Comparison of ENCODE assay signal across 12 mouse cellular contexts in the genomic region with DNA sequence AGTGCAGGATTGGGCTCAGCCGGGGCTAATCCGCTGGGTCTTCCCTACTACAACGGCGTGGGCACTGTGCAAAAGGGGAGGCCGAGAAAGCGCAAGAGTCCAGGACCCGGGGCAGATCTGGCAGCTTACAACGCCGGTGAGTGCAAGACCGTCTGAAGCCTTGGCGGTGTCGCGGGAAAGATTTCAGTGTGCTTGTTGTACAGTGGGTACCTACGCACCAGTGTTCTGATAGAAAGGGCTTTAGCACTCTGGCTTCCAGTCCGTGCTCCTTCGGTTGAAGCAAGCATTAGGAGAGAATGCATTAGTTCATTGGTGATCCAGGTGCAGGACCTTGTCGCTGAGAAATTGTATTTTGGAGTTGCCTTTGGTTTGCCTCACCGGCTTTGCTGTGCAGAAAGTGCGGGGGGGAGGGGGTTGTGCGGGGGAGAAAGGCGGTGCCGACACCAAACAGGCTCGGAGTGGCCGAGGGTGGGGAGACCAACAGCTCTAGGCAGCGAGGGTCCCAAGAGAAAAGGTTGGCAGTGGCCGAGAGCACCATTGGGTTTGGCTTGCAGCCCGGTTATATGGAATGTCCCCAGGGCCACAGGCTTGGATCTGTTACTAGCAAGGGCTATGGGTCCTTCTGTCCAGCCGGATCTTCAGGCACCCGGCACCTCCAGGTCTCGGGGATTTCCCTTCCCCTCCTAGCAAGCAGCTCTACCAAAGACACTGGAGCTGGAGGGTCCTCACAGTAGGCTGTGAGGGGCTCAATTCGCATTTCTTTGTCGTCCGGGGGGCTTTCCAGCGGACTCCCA. TPM values are rescaled to one million over a fixed set of nuclear protein-coding genes. Genes with fewer than 3 reads are reported as not detected.
DNase-seq lines count a peak whose midpoint lies in the region; ATAC-seq and TF ChIP-seq lines count a peak whose summit lies in the region.
"Had no signal": no experiment of that assay in that cellular context is flagged by ENCODE, and none has a peak within 500 bp of the region (broad histone marks: within the 10 kb centered on the region; RNA-seq: fewer than 3 reads in every experiment).

No protein-coding gene starts in this region.

- H3K27me3 ChIP-seq in embryonic facial prominence, embryonic 11.5 days (ENCODE audit: control insufficient read depth, insufficient read depth, low read length), result peaks cover 82% of the 10 kb centered on the region
- H3K27me3 ChIP-seq in hindbrain, postnatal 0 days (ENCODE audit: insufficient read depth, low read length), result peaks cover 77% of the 10 kb centered on the region
- H3K27me3 ChIP-seq in kidney, embryonic 16.5 days (ENCODE audit: insufficient read depth, low read length), result peaks cover 99% of the 10 kb centered on the region
- peaks cover 92% of the 10 kb centered on the region for H3K27me3 ChIP-seq in kidney, embryonic 14.5 days (ENCODE audit: control insufficient read depth, insufficient read depth, low read length)

- no peaks in the 10 kb centered on the region for H3K9me3 ChIP-seq in embryonic facial prominence, embryonic 11.5 days (replicated peaks; ENCODE audit: control insufficient read depth, low read length)
- no peaks in the 10 kb centered on the region for H3K9me3 ChIP-seq in hindbrain, postnatal 0 days (ENCODE audit: low read length)
- H3K9me3 ChIP-seq in kidney, embryonic 16.5 days (ENCODE audit: low read length), result no peaks in the 10 kb centered on the region
- no peaks in the 10 kb centered on the region for H3K9me3 ChIP-seq in kidney, embryonic 14.5 days (ENCODE audit: control insufficient read depth, low read length)
- H3K9me3 ChIP-seq: liver, embryonic 15.5 days had no signal

- H3K36me3 ChIP-seq in embryonic facial prominence, embryonic 11.5 days (replicated peaks; ENCODE audit: control insufficient read depth, insufficient read depth, low read depth, low read length), result no peaks in the 10 kb centered on the region
- H3K36me3 ChIP-seq in hindbrain, postnatal 0 days (ENCODE audit: insufficient read depth, low read length), result no peaks in the 10 kb centered on the region
- H3K36me3 ChIP-seq in kidney, embryonic 16.5 days (ENCODE audit: insufficient read depth, low read length), result no peaks in the 10 kb centered on the region
- no peaks in the 10 kb centered on the region for H3K36me3 ChIP-seq in kidney, embryonic 14.5 days (ENCODE audit: control insufficient read depth, insufficient read depth, low read length)
- H3K36me3 ChIP-seq: liver, embryonic 15.5 days had no signal

- H3K4me3 ChIP-seq in embryonic facial prominence, embryonic 11.5 days (ENCODE audit: low read depth, low read length), result peak overlapping the region; percentile 27
- peak overlapping the region; percentile 8; the same call in 1 of the 2 replicates for H3K4me3 ChIP-seq in hindbrain, postnatal 0 days (ENCODE audit: low read length)
- no peak overlapping the region for H3K4me3 ChIP-seq in kidney, embryonic 16.5 days (ENCODE audit: low read length)
- H3K4me3 ChIP-seq in kidney, embryonic 14.5 days (ENCODE audit: low read length), result no peak overlapping the region; the same call in 1 of the 2 replicates
- H3K4me3 ChIP-seq: liver, embryonic 15.5 days had no signal

- WGBS in embryonic facial prominence, embryonic 11.5 days, result under 1% methylated on average over 34 of the region's 34 CpGs
- WGBS in hindbrain, postnatal 0 days, result 2% methylated on average over 34 of the region's 34 CpGs
- under 1% methylated on average over 34 of the region's 34 CpGs for WGBS in kidney, embryonic 16.5 days
- WGBS in kidney, embryonic 14.5 days, result under 1% methylated on average over 34 of the region's 34 CpGs

- peak overlapping the region; percentile 30 for H3K4me2 ChIP-seq in embryonic facial prominence, embryonic 11.5 days (ENCODE audit: low read depth, low read length)
- peak overlapping the region; percentile 16 for H3K4me2 ChIP-seq in hindbrain, postnatal 0 days (ENCODE audit: low read depth, low read length)
- H3K4me2 ChIP-seq in kidney, embryonic 16.5 days (replicated peaks; ENCODE audit: low read depth, low read length), result no peak overlapping the region
- no peak overlapping the region for H3K4me2 ChIP-seq in kidney, embryonic 14.5 days (replicated peaks; ENCODE audit: low read depth, low read length)
- H3K4me2 ChIP-seq: liver, embryonic 15.5 days had no signal

- ATAC-seq in embryonic facial prominence, embryonic 11.5 days (replicated peaks; ENCODE audit: insufficient number of reproducible peaks, low FRiP score, low TSS enrichment, low read depth), result no peak
- ATAC-seq in hindbrain, postnatal 0 days, result no peak
- ATAC-seq in kidney, embryonic 16.5 days (ENCODE audit: low FRiP score, low TSS enrichment), result no peak
- ATAC-seq in kidney, embryonic 14.5 days (ENCODE audit: low FRiP score, low TSS enrichment), result no peak
- ATAC-seq: CD4-positive, CD25-positive, alpha-beta regulatory T cell, adult 4 months had no signal

- no peak for TF ChIP-seq CTCF in hindbrain, postnatal 0 days (IDR thresholded peaks at IDR 0.05; ENCODE audit: low read depth)

- no peak overlapping the region for H3K27ac ChIP-seq in embryonic facial prominence, embryonic 11.5 days (replicated peaks; ENCODE audit: low read depth, low read length)
- H3K27ac ChIP-seq in hindbrain, postnatal 0 days, result no peak overlapping the region
- no peak overlapping the region for H3K27ac ChIP-seq in kidney, embryonic 16.5 days (ENCODE audit: low read length)
- no peak overlapping the region for H3K27ac ChIP-seq in kidney, embryonic 14.5 days (ENCODE audit: low read depth, low read length)
- H3K27ac ChIP-seq: liver, embryonic 15.5 days had no signal

- peak; percentile 28 for DNase-seq in kidney, adult 18-20 months
- DNase-seq in kidney, adult 9 months, result no peak
- DNase-seq in embryonic facial prominence, embryonic 11.5 days (ENCODE audit: low spot score), result peak; percentile 38
- DNase-seq in hindbrain, postnatal 0 days (ENCODE audit: low spot score), result no peak
- DNase-seq in neural tube, embryonic 10.5 days (ENCODE audit: extremely low spot score, low spot score), result peak; percentile 69
- DNase-seq in heart, adult 8-10 months (ENCODE audit: low spot score), result no peak
- DNase-seq: thymus, postnatal 14 days had no signal

- H3K9ac ChIP-seq in embryonic facial prominence, embryonic 11.5 days (replicated peaks; ENCODE audit: low read length), result peak overlapping the region; percentile 50
- no peak overlapping the region for H3K9ac ChIP-seq in hindbrain, postnatal 0 days (replicated peaks; ENCODE audit: low read length)
- no peak overlapping the region for H3K9ac ChIP-seq in kidney, embryonic 16.5 days (replicated peaks; ENCODE audit: low read length)
- no peak overlapping the region for H3K9ac ChIP-seq in kidney, embryonic 14.5 days (ENCODE audit: low read depth, low read length)
- H3K9ac ChIP-seq: liver, embryonic 15.5 days had no signal

- H3K4me1 ChIP-seq in embryonic facial prominence, embryonic 11.5 days (ENCODE audit: control insufficient read depth, insufficient read depth, low read length), result no peaks in the 10 kb centered on the region; the same call in 1 of the 2 replicates
- H3K4me1 ChIP-seq in hindbrain, postnatal 0 days (ENCODE audit: insufficient read depth, low read length), result peaks cover 7% of the 10 kb centered on the region; the same call in 1 of the 2 replicates
- H3K4me1 ChIP-seq in kidney, embryonic 16.5 days (ENCODE audit: insufficient read depth, low read length), result peaks cover 24% of the 10 kb centered on the region
- peaks cover 11% of the 10 kb centered on the region; the same call in 1 of the 2 replicates for H3K4me1 ChIP-seq in kidney, embryonic 14.5 days (ENCODE audit: control insufficient read depth, insufficient read depth, low read length)

RNA-seq across cellular contexts. Expression of gene Lhx2, which starts 15.8 kb away (rescaled TPM):
- 15.5 and 18.6 TPM in 2 replicates for polyA plus RNA-seq in embryonic facial prominence, embryonic 11.5 days (2014; fragmentation: Nextera tagmentation; extraction: Ambion mirVana)
- total RNA-seq in hindbrain, postnatal 0 days (2014; rRNA removed), result 22.2 and 33.2 TPM in 2 replicates
- polyA plus RNA-seq in hindbrain, postnatal 0 days (2015; fragmentation: Nextera tagmentation; extraction: Ambion mirVana), result 4.6 and 7.3 TPM in 2 replicates
- polyA plus RNA-seq in kidney, embryonic 16.5 days (2015; fragmentation: Nextera tagmentation; extraction: Ambion mirVana), result 0.16 TPM in 1 of 2 replicates, not detected in the other
- not detected in 2 replicates for polyA plus RNA-seq in kidney, embryonic 14.5 days (2014; fragmentation: Nextera tagmentation; extraction: Ambion mirVana)
- under 1 TPM in 1 of 4 experiments, not detected in 3; 0.24 TPM for total RNA-seq in heart, adult 8-10 months (2022)
- polyA plus RNA-seq: CD4-positive, CD25-positive, alpha-beta regulatory T cell, adult 4 months; heart, postnatal 0 days had no signal

Comparison
In these comparisons a context has a peak if more than half of its experiments do, and no peak if none do; other contexts are left out.
1. DNase-seq: peak in kidney, adult 18-20 months (single experiment), embryonic facial prominence, embryonic 11.5 days (single experiment) and neural tube, embryonic 10.5 days (single experiment); none in kidney, adult 9 months (single experiment), hindbrain, postnatal 0 days (single experiment) and heart, adult 8-10 months (single experiment).
2. H3K4me2 ChIP-seq: peak in embryonic facial prominence, embryonic 11.5 days (single experiment) and hindbrain, postnatal 0 days (single experiment); none in kidney, embryonic 16.5 days (single experiment) and kidney, embryonic 14.5 days (single experiment).
3. H3K4me3 ChIP-seq: peak in embryonic facial prominence, embryonic 11.5 days (single experiment) and hindbrain, postnatal 0 days (single experiment); none in kidney, embryonic 16.5 days (single experiment) and kidney, embryonic 14.5 days (single experiment).